Mouse (Mus musculus) lung, embryonic 14.5 days (tissue): Measurements from ENCODE around the gene Papss2. TPM values are rescaled to one million over a fixed set of nuclear protein-coding genes. Genes with fewer than 3 reads are reported as not detected.
"Not testable (repeated sequence)": the region's sequence is repeated elsewhere in the genome, so short reads cannot be mapped to it uniquely, and the experiment has no call there.

Experiments used
- ATAC-seq: fragments of 200-750 bp; cut with Nextera tagmentation; 2 replicates; pipeline ENCODE4 v1.8.0; 2017; ENCODE audit warnings: mild to moderate bottlenecking, moderate TSS enrichment, moderate library complexity; ENCODE audit not compliant: insufficient read depth
- DNase-seq: peaks from one replicate; pipeline ENCODE4 v3.0.0-alpha.2; 2015
- H3K27ac ChIP-seq: fragments of 300-500 bp; sonication (generic); 2 replicates; pipeline ENCODE4 v1.5.1; 2014; ENCODE audit warnings: low read depth, mild to moderate bottlenecking, moderate library complexity
- H3K27me3 ChIP-seq: fragments of 300-500 bp; sonication (generic); 2 replicates; pipeline ENCODE4 v1.6.1; 2014; ENCODE audit warnings: low read length, control low read depth; ENCODE audit not compliant: insufficient read depth
- H3K36me3 ChIP-seq: fragments of 300-500 bp; sonication (generic); 2 replicates; pipeline ENCODE4 v1.6.1; 2014; ENCODE audit warnings: control low read depth; ENCODE audit not compliant: insufficient read depth
- H3K4me1 ChIP-seq: fragments of 300-500 bp; sonication (generic); 2 replicates; pipeline ENCODE4 v1.6.1; 2014; ENCODE audit warnings: antibody characterized with exemption, control low read depth; ENCODE audit not compliant: insufficient read depth
- H3K4me2 ChIP-seq: fragments of 300-500 bp; sonication (generic); 2 replicates; pipeline ENCODE4 v1.6.1; 2014; ENCODE audit warnings: mild to moderate bottlenecking
- H3K4me3 ChIP-seq: fragments of 300-500 bp; sonication (generic); 2 replicates; pipeline ENCODE4 v1.5.1; 2014; ENCODE audit warnings: low read depth, low read length
- H3K9ac ChIP-seq: fragments of 300-500 bp; sonication (generic); 2 replicates; pipeline ENCODE4 v1.6.1; 2014
- H3K9me3 ChIP-seq: fragments of 300-500 bp; sonication (generic); 2 replicates; pipeline ENCODE4 v1.6.1; 2016; ENCODE audit warnings: low read depth, low read length, control low read depth
- CTCF ChIP-seq: IDR thresholded peaks from 2 replicates; pipeline ENCODE4 v1.5.1; 2016; ENCODE audit warnings: antibody characterized with exemption, low read depth
- WGBS: fragments of 180-500 bp; shearing (Covaris S2); extraction: QIAGEN DNeasy Blood & Tissue Kit; methylation state at CpG from one replicate; pipeline ENCODE4 v1.1.7; 2014; 5-methylcytosine and 5-hydroxymethylcytosine counted together
- polyA plus RNA-seq: library from polyadenylated mRNA; unstranded; fragments of >200 nt; fragmentation: Nextera tagmentation; extraction: Ambion mirVana; gene quantifications from 2 replicates; pipeline ENCODE4 v1.2.1, GENCODE M21; 2014

Gene Papss2
- polyA plus RNA-seq, 1 experiment from 2014 or later, result 3.4 TPM

DNA sequence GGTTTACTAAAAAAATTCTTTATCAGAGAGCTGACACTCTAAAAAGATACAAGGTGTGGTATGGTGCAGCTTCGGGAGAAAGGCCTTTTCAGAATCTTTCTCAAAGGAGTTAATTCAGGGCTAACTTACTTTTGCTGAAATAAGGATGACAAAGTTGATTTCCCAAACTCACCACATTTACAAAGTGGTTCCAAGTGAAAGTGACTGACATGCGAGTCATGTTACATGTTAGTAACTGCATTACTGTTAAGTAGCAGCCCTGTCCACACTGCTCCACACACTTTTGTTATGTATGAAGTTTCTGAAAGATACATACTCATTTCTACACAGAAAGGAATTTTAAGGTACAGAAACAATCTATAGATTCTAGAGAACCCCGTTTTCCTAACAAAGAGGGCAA, 80.2 kb downstream of the Papss2 start:
- 89% methylated on average over 3 of the region's 3 CpGs for WGBS
- ATAC-seq, result no peak
- no peak overlapping the region for H3K27ac ChIP-seq
- no peaks in the 10 kb centered on the region for H3K4me1 ChIP-seq
- TF ChIP-seq CTCF, result no peak
- no peak for DNase-seq
- no peak overlapping the region for H3K4me2 ChIP-seq
- peaks cover 53% of the 10 kb centered on the region for H3K36me3 ChIP-seq
- H3K27me3 ChIP-seq, result no peaks in the 10 kb centered on the region
- no peaks in the 10 kb centered on the region for H3K9me3 ChIP-seq
- no peak overlapping the region for H3K9ac ChIP-seq
- H3K4me3 ChIP-seq, result no peak overlapping the region

DNA sequence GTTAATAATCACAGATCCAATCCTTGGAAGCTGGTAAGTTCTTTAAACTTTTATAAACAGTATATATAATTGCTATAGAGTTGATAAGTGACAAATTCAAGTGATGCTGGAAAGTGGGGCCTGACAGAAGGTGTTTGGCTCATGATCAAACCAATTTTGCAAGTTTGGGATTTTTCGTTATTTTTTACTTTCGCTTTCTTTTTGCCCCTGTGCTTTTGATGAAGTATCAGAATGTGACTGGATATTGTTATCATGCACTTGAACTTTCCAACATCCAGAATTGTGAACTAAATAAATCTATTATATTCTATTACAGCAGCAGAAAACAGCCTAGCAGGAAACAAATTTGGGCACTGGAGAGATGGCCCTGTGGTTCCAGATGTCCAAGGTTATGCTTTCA, 85.3 kb downstream of the Papss2 start:
- no peak overlapping the region for H3K9ac ChIP-seq
- no peak overlapping the region for H3K4me3 ChIP-seq
- H3K27me3 ChIP-seq, result no peaks in the 10 kb centered on the region
- H3K36me3 ChIP-seq, result peaks cover 47% of the 10 kb centered on the region
- H3K4me1 ChIP-seq, result no peaks in the 10 kb centered on the region
- DNase-seq (no peak), ATAC-seq (no peak)
- 49% methylated on average over 2 of the region's 2 CpGs for WGBS
- no peak overlapping the region for H3K4me2 ChIP-seq
- H3K9me3 ChIP-seq, result no peaks in the 10 kb centered on the region
- no peak overlapping the region for H3K27ac ChIP-seq
- TF ChIP-seq CTCF, result no peak

DNA sequence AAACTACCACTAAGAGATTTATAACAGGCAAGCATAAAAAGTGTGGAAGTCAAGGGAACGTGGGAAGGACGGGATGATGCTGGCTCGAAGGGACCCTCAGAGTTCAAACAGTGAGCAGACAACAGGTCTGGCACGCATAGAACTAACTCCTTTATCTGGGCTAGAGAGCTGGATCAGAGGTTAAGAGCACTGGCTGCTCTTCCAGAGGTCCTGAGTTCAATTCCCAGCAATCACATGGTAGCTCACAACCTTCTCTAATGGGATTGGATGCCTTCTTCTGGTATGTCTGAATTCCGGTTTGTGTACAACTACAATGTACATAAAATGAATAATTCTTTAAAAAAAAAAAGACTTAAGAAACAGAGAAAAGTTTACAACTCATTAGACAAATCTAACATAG, 87.5 kb downstream of the Papss2 start:
- no peak for ATAC-seq
- Histone ChIP-seq H3K9ac (no peak overlapping the region), H3K9me3 (no peaks in the 10 kb centered on the region), H3K27me3 (no peaks in the 10 kb centered on the region), H3K27ac (no peak overlapping the region), H3K4me2 (no peak overlapping the region), H3K4me3 (no peak overlapping the region), H3K4me1 (no peaks in the 10 kb centered on the region), H3K36me3 (peaks cover 55% of the 10 kb centered on the region)
- no peak for TF ChIP-seq CTCF
- WGBS, result 88% methylated on average over 5 of the region's 5 CpGs
- DNase-seq, result no peak

DNA sequence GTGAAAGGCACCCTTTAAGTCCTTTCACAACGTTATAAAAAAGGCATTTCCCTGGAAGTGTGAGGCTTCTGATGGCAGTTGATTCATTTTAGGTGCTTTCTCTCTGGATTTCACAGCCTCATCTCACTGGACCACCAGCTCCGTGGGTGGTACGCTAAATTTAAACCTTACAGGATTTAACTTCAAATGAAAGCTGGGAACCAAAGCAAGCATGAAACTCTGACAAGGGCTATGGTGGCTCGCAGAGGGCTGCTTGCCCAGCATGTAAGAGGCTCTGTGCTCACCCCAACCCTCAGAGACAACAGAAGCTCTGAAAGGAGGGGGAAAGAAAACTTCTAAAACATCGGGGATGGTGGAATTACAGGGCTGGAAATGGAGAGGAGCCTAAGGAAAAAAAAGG, 92.1 kb downstream of the Papss2 start:
- H3K4me3 ChIP-seq, result no peak overlapping the region
- ATAC-seq (no peak), DNase-seq (no peak)
- H3K36me3 ChIP-seq, result peaks cover 51% of the 10 kb centered on the region
- no peaks in the 10 kb centered on the region for H3K27me3 ChIP-seq
- no peak overlapping the region for H3K9ac ChIP-seq
- H3K4me1 ChIP-seq, result no peaks in the 10 kb centered on the region
- 86% methylated on average over 5 of the region's 5 CpGs for WGBS
- TF ChIP-seq CTCF, result no peak
- H3K4me2 ChIP-seq, result no peak overlapping the region
- no peak overlapping the region for H3K27ac ChIP-seq
- no peaks in the 10 kb centered on the region for H3K9me3 ChIP-seq

- not testable (repeated sequence) for H3K4me3 ChIP-seq, H3K27ac ChIP-seq, H3K27me3 ChIP-seq, H3K4me1 ChIP-seq, H3K9me3 ChIP-seq, H3K9ac ChIP-seq, H3K4me2 ChIP-seq, ATAC-seq, DNase-seq
- peaks cover 51% of the 10 kb centered on the region for H3K36me3 ChIP-seq
- 71% methylated on average over 3 of the region's 3 CpGs for WGBS
These were observed 92.6 kb downstream of the Papss2 start for GRCm38 (mm10) chr19:32688227-32688626.

GRCm38 (mm10) chr19:32689724-32690123, 94.1 kb downstream of the Papss2 start:
- Histone ChIP-seq H3K9ac (no peak overlapping the region), H3K4me2 (no peak overlapping the region), H3K27ac (no peak overlapping the region), H3K36me3 (peaks cover 60% of the 10 kb centered on the region), H3K27me3 (no peaks in the 10 kb centered on the region), H3K4me3 (no peak overlapping the region), H3K4me1 (no peaks in the 10 kb centered on the region), H3K9me3 (no peaks in the 10 kb centered on the region)
- WGBS, result 63% methylated on average over 6 of the region's 6 CpGs
- TF ChIP-seq CTCF, result peak; percentile 33
- DNase-seq (peak; percentile 82), ATAC-seq (no peak)

- TF ChIP-seq CTCF, result no peak
- peaks cover 73% of the 10 kb centered on the region for H3K36me3 ChIP-seq
- H3K4me3 ChIP-seq, result no peak overlapping the region
- H3K9me3 ChIP-seq, result no peaks in the 10 kb centered on the region
- H3K4me2 ChIP-seq, result no peak overlapping the region
- no peak overlapping the region for H3K9ac ChIP-seq
- DNase-seq, result no peak
- no peaks in the 10 kb centered on the region for H3K4me1 ChIP-seq
- no peak overlapping the region for H3K27ac ChIP-seq
- ATAC-seq, result no peak
- 88% methylated on average over 2 of the region's 2 CpGs for WGBS
- no peaks in the 10 kb centered on the region for H3K27me3 ChIP-seq
These were observed 101.1 kb downstream of the Papss2 start for GRCm38 (mm10) chr19:32696674-32697073.

DNA sequence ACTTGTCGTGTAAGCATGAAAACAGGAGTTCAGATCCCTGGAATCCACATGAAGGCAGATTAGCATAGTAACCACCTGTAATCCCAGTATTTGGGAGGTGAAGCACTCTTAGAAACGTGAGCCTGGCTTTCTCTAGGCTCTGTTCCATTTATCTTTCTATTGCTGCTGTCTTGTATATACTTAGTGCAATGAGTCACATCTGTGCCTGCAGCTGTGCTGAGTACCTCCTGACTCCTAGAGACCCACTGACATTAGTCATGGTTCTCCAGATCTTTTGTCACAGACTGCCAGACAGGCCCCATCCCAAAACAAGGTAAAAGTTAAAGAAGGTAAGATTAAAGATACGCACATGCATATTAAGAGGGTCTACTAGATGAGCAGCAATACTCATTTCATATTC, 106.6 kb downstream of the Papss2 start:
- H3K27me3 ChIP-seq, result no peaks in the 10 kb centered on the region
- 74% methylated on average over 3 of the region's 3 CpGs for WGBS
- peaks cover 76% of the 10 kb centered on the region for H3K36me3 ChIP-seq
- no peak overlapping the region for H3K4me3 ChIP-seq
- ATAC-seq (no peak), DNase-seq (no peak)
- TF ChIP-seq CTCF, result no peak
- no peak overlapping the region for H3K27ac ChIP-seq
- H3K9ac ChIP-seq, result no peak overlapping the region
- no peak overlapping the region for H3K4me2 ChIP-seq
- no peaks in the 10 kb centered on the region for H3K9me3 ChIP-seq
- no peaks in the 10 kb centered on the region for H3K4me1 ChIP-seq
